Mouse (Mus musculus) layer of hippocampus, adult 2 months (tissue): ENCODE results near the gene Casz1. TPM values are rescaled to one million over a fixed set of nuclear protein-coding genes. Genes with fewer than 3 reads are reported as not detected.

Source experiments
- DNase-seq, 2 experiments: peaks; one replicate each; pipeline ENCODE4 v3.0.0; 2022; ENCODE audit warnings: low spot score in 2 of 2
- H3K27ac ChIP-seq: fragments of 200-600 bp; 2 replicates; pipeline ENCODE4 v1.8.1; 2022
- H3K4me3 ChIP-seq: fragments of 200-600 bp; 2 replicates; pipeline ENCODE4 v1.8.1; 2022; ENCODE audit warnings: mild to moderate bottlenecking
- CTCF ChIP-seq: fragments of 200-600 bp; conservative IDR thresholded peaks from 2 replicates; pipeline ENCODE4 v1.8.1; 2022; ENCODE audit warnings: antibody characterized with exemption, mild to moderate bottlenecking, moderate library complexity
- total RNA-seq, 2 experiments: library from RNA; stranded (reverse); gene quantifications; 2 replicates each; pipeline ENCODE4 v1.2.3; 2021

The Casz1 gene
- total RNA-seq, 2 experiments from 2014 or later = 0.34 to 0.56 TPM

- TF ChIP-seq CTCF = peak; percentile 50
- no peak overlapping the region for H3K27ac ChIP-seq
- H3K4me3 ChIP-seq = no peak overlapping the region
- no peak for DNase-seq
Measured at GRCm38 (mm10) chr4:148878192-148878983, 74.2 kb downstream of the Casz1 start.

GRCm38 (mm10) chr4:148878984-148879610 is 74.9 kb downstream of the Casz1 start:
- Histone ChIP-seq H3K27ac (no peak overlapping the region), H3K4me3 (no peak overlapping the region)
- TF ChIP-seq CTCF = no peak
- DNase-seq = no peak

- H3K4me3 ChIP-seq = no peak overlapping the region
- H3K27ac ChIP-seq = no peak overlapping the region
- no peak for DNase-seq
- no peak for TF ChIP-seq CTCF
Measured at GRCm38 (mm10) chr4:148879631-148880030, 75.4 kb downstream of the Casz1 start.

- Histone ChIP-seq H3K27ac (no peak overlapping the region), H3K4me3 (no peak overlapping the region)
- TF ChIP-seq CTCF = no peak
- no peak for DNase-seq
Measured at GRCm38 (mm10) chr4:148881001-148881669, 76.9 kb downstream of the Casz1 start.

- no peak for DNase-seq
- H3K27ac ChIP-seq = no peak overlapping the region
- no peak overlapping the region for H3K4me3 ChIP-seq
- no peak for TF ChIP-seq CTCF
Measured at GRCm38 (mm10) chr4:148881838-148882237, 77.6 kb downstream of the Casz1 start.

- DNase-seq = no peak
- Histone ChIP-seq H3K4me3 (no peak overlapping the region), H3K27ac (no peak overlapping the region)
- TF ChIP-seq CTCF = no peak
Measured at GRCm38 (mm10) chr4:148882360-148882929, 78.2 kb downstream of the Casz1 start.

GRCm38 (mm10) chr4:148884596-148884995 is 80.4 kb downstream of the Casz1 start:
- Histone ChIP-seq H3K27ac (no peak overlapping the region), H3K4me3 (no peak overlapping the region)
- DNase-seq = no peak
- no peak for TF ChIP-seq CTCF

- DNase-seq = no peak
- TF ChIP-seq CTCF = no peak
- Histone ChIP-seq H3K4me3 (no peak overlapping the region), H3K27ac (no peak overlapping the region)
Measured at GRCm38 (mm10) chr4:148885401-148885800, 81.2 kb downstream of the Casz1 start.

GRCm38 (mm10) chr4:148885921-148886540 is 81.8 kb downstream of the Casz1 start:
- DNase-seq = no peak

GRCm38 (mm10) chr4:148888229-148888628 is 84.0 kb downstream of the Casz1 start:
- Histone ChIP-seq H3K27ac (no peak overlapping the region), H3K4me3 (no peak overlapping the region)
- no peak for DNase-seq
- TF ChIP-seq CTCF = no peak

More at GRCm38 (mm10) chr4:148885921-148886540, 81.8 kb downstream of the Casz1 start:
- H3K27ac ChIP-seq = no peak overlapping the region
- TF ChIP-seq CTCF = no peak
- H3K4me3 ChIP-seq = no peak overlapping the region

- DNase-seq = no peak
- no peak for TF ChIP-seq CTCF
- Histone ChIP-seq H3K4me3 (no peak overlapping the region), H3K27ac (no peak overlapping the region)
Measured at GRCm38 (mm10) chr4:148889011-148889410, 84.8 kb downstream of the Casz1 start.

GRCm38 (mm10) chr4:148890442-148890841 is 86.2 kb downstream of the Casz1 start:
- H3K27ac ChIP-seq = no peak overlapping the region
- no peak for DNase-seq
- no peak overlapping the region for H3K4me3 ChIP-seq
- TF ChIP-seq CTCF = no peak
